Mouse (Mus musculus) colon, adult 2 months (tissue): Measurements from ENCODE around the gene Spag6. TPM values are rescaled to one million over a fixed set of nuclear protein-coding genes. Genes with fewer than 3 reads are reported as not detected.

ENCODE experiments used
- polyA plus RNA-seq: library from polyadenylated mRNA; depleted of rRNA; stranded (reverse); fragments of >200 nt; gene quantifications from 2 replicates; pipeline ENCODE4 v1.2.3, GENCODE M21; 2012; rRNA removed

The Spag6 gene
- polyA plus RNA-seq: 0.79 and 0.84 TPM in 2 replicates

GRCm38 (mm10) chr2:18693871-18694610 lies at the start of gene Spag6:
Gene Spag6 (plus strand): TSS chr2:18694032.

GRCm38 (mm10) chr2:18672133-18672765 lies 21.6 kb upstream of the Spag6 start, which contains the start of gene Commd3:
Gene Commd3 (plus strand): TSS chr2:18672384.

GRCm38 (mm10) chr2:18676936-18677491 lies 16.8 kb upstream of the Spag6 start, which contains the start of gene Bmi1:
Gene Bmi1 (plus strand): TSS chr2:18677018.

Other genes with a start within 250 kb of the Spag6 start
- gene Commd3, start 21.6 kb upstream of the Spag6 start, polyA plus RNA-seq: 30.0 and 32.7 TPM in 2 replicates
- 3.9 and 6.7 TPM in 2 replicates for gene Bmi1, start 17.0 kb upstream of the Spag6 start, polyA plus RNA-seq